Mouse (Mus musculus) stomach, postnatal 0 days (tissue): ENCODE measurements around the gene Ovol1.

ENCODE experiments used
- CTCF ChIP-seq: IDR thresholded peaks from 2 replicates; pipeline ENCODE4 v1.5.1; 2016; ENCODE audit warnings: antibody characterized with exemption, low read depth, mild to moderate bottlenecking, moderate library complexity
- EP300 ChIP-seq: optimal IDR thresholded peaks from 2 replicates; pipeline ENCODE3; 2016; ENCODE audit warnings: antibody characterized with exemption

- TF ChIP-seq CTCF (no peak), EP300 (no peak)
These were observed 6.2 kb downstream of the Ovol1 start for GRCm38 (mm10) chr19:5554212-5554611.
